Mouse (Mus musculus) lung, postnatal 0 days (tissue): ENCODE results near the gene Tbx3. TPM values are rescaled to one million over a fixed set of nuclear protein-coding genes. Genes with fewer than 3 reads are reported as not detected.

Source experiments
- ATAC-seq: fragments of 200-750 bp; cut with Nextera tagmentation; 2 replicates; pipeline ENCODE4 v1.8.0; 2017; ENCODE audit warnings: moderate library complexity
- DNase-seq: peaks from one replicate; pipeline ENCODE4 v3.0.0-alpha.2; 2016; ENCODE audit warnings: low spot score
- H3K27ac ChIP-seq: fragments of 300-500 bp; sonication (generic); 2 replicates; pipeline ENCODE4 v1.5.1; 2014; ENCODE audit warnings: antibody characterized with exemption, mild to moderate bottlenecking, low read length, mixed read lengths
- H3K27me3 ChIP-seq: fragments of 300-500 bp; sonication (generic); replicated peaks from 2 replicates; pipeline ENCODE4 v1.6.1; 2014; ENCODE audit warnings: low read length, mixed read lengths; ENCODE audit not compliant: insufficient read depth
- H3K36me3 ChIP-seq: fragments of 300-500 bp; sonication (generic); 2 replicates; pipeline ENCODE4 v1.6.1; 2014; ENCODE audit warnings: low read length, mixed read lengths; ENCODE audit not compliant: insufficient read depth
- H3K4me1 ChIP-seq: fragments of 300-500 bp; sonication (generic); 2 replicates; pipeline ENCODE4 v1.6.1; 2014; ENCODE audit warnings: antibody characterized with exemption, low read depth, low read length, mixed read lengths; ENCODE audit not compliant: insufficient read depth
- H3K4me2 ChIP-seq: fragments of 300-500 bp; sonication (generic); replicated peaks from 2 replicates; pipeline ENCODE4 v1.6.1; 2014; ENCODE audit warnings: low read depth, mild to moderate bottlenecking, low read length, moderate library complexity, mixed read lengths
- H3K4me3 ChIP-seq: fragments of 300-500 bp; sonication (generic); 2 replicates; pipeline ENCODE4 v1.5.1; 2014; ENCODE audit warnings: low read depth, low read length
- H3K9ac ChIP-seq: fragments of 300-500 bp; sonication (generic); replicated peaks from 2 replicates; pipeline ENCODE4 v1.6.1; 2014; ENCODE audit warnings: low read depth, mild to moderate bottlenecking
- H3K9me3 ChIP-seq: fragments of 300-500 bp; sonication (generic); 2 replicates; pipeline ENCODE4 v1.6.1; 2016; ENCODE audit warnings: low read length, mixed read lengths
- CTCF ChIP-seq: IDR thresholded peaks from 2 replicates; pipeline ENCODE4 v1.5.1; 2016; ENCODE audit warnings: antibody characterized with exemption, mild to moderate bottlenecking
- EP300 ChIP-seq: IDR thresholded peaks from 2 replicates; pipeline ENCODE4 v1.6.1; 2016; ENCODE audit warnings: antibody characterized with exemption, mild to moderate bottlenecking, control low read depth
- WGBS: fragments of 180-500 bp; shearing (Covaris S2); extraction: QIAGEN DNeasy Blood & Tissue Kit; methylation state at CpG from one replicate; pipeline ENCODE4 v1.1.7; 2014; 5-methylcytosine and 5-hydroxymethylcytosine counted together
- polyA plus RNA-seq: library from polyadenylated mRNA; unstranded; fragments of >200 nt; fragmentation: Nextera tagmentation; extraction: Ambion mirVana; gene quantifications from 2 replicates; pipeline ENCODE4 v1.2.1, GENCODE M21; 2015

The Tbx3 gene
- polyA plus RNA-seq, 1 experiment from 2014 or later: 44.7 TPM

GRCm38 (mm10) chr5:119679614-119680328 is 9.3 kb downstream of the Tbx3 start:
- DNase-seq: no peak
- Histone ChIP-seq H3K9ac (peak overlapping the region; percentile 34), H3K4me1 (no peaks in the 10 kb centered on the region), H3K4me2 (peak overlapping the region; percentile 64), H3K27me3 (peaks cover 12% of the 10 kb centered on the region), H3K9me3 (no peaks in the 10 kb centered on the region), H3K27ac (peak overlapping the region; percentile 51; the same call in 1 of the 2 replicates), H3K36me3 (peaks cover 22% of the 10 kb centered on the region; the same call in 1 of the 2 replicates), H3K4me3 (peak overlapping the region; percentile 37)
- no peak for TF ChIP-seq CTCF
- no peak for TF ChIP-seq EP300
- no peak for ATAC-seq
- WGBS: 33% methylated on average over 10 of the region's 10 CpGs

- DNase-seq: peak; percentile 29
- peak overlapping the region; percentile 34 for H3K9ac ChIP-seq
- peaks cover 12% of the 10 kb centered on the region for H3K27me3 ChIP-seq
- TF ChIP-seq CTCF (peak; percentile 7), EP300 (no peak)
- peak overlapping the region; percentile 64 for H3K4me2 ChIP-seq
- H3K9me3 ChIP-seq: no peaks in the 10 kb centered on the region
- 16% methylated on average over 52 of the region's 62 CpGs for WGBS
- H3K4me3 ChIP-seq: peak overlapping the region; percentile 37
- peak overlapping the region; percentile 51 for H3K27ac ChIP-seq
- peak; percentile 40 for ATAC-seq
- H3K4me1 ChIP-seq: no peaks in the 10 kb centered on the region
- H3K36me3 ChIP-seq: peaks cover 22% of the 10 kb centered on the region; the same call in 1 of the 2 replicates
These were observed 10.0 kb downstream of the Tbx3 start for GRCm38 (mm10) chr5:119680329-119681010.

- H3K27me3 ChIP-seq: peaks cover 12% of the 10 kb centered on the region
- 16% methylated on average over 8 of the region's 8 CpGs for WGBS
- peak overlapping the region; percentile 64 for H3K4me2 ChIP-seq
- H3K4me3 ChIP-seq: peak overlapping the region; percentile 37
- peak overlapping the region; percentile 34 for H3K9ac ChIP-seq
- peaks cover 20% of the 10 kb centered on the region; the same call in 1 of the 2 replicates for H3K36me3 ChIP-seq
- TF ChIP-seq EP300 (no peak), CTCF (no peak)
- peak overlapping the region; percentile 32; the same call in 1 of the 2 replicates for H3K27ac ChIP-seq
- DNase-seq (peak; percentile 31), ATAC-seq (peak; percentile 5; the same call in 1 of the 2 replicates)
- H3K4me1 ChIP-seq: no peaks in the 10 kb centered on the region
- no peaks in the 10 kb centered on the region for H3K9me3 ChIP-seq
These were observed 10.8 kb downstream of the Tbx3 start for GRCm38 (mm10) chr5:119681011-119681832.

GRCm38 (mm10) chr5:119681833-119682210 is 11.4 kb downstream of the Tbx3 start:
- Histone ChIP-seq H3K36me3 (peaks cover 15% of the 10 kb centered on the region; the same call in 1 of the 2 replicates), H3K4me1 (no peaks in the 10 kb centered on the region), H3K9ac (no peak overlapping the region), H3K9me3 (no peaks in the 10 kb centered on the region), H3K27ac (0 out of 2 replicates have a peak overlapping the region, but pooled peaks have one; percentile 3), H3K4me3 (peak overlapping the region; percentile 37; the same call in 1 of the 2 replicates), H3K4me2 (peak overlapping the region; percentile 64), H3K27me3 (peaks cover 12% of the 10 kb centered on the region)
- no peak for TF ChIP-seq EP300
- TF ChIP-seq CTCF: no peak
- peak; percentile 23 for DNase-seq
- no peak for ATAC-seq
- WGBS: 28% methylated on average over 4 of the region's 4 CpGs

GRCm38 (mm10) chr5:119682646-119683515 is 12.4 kb downstream of the Tbx3 start:
- WGBS: 11% methylated on average over 40 of the region's 40 CpGs
- Histone ChIP-seq H3K9me3 (no peaks in the 10 kb centered on the region), H3K4me1 (no peaks in the 10 kb centered on the region; the same call in 1 of the 2 replicates), H3K4me2 (peak overlapping the region; percentile 64), H3K9ac (no peak overlapping the region; the same call in 1 of the 2 replicates), H3K4me3 (peak overlapping the region; percentile 12), H3K27me3 (peaks cover 17% of the 10 kb centered on the region), H3K27ac (peak overlapping the region; percentile 48), H3K36me3 (peaks cover 11% of the 10 kb centered on the region; the same call in 1 of the 2 replicates)
- ATAC-seq: peak; percentile 9; the same call in 1 of the 2 replicates
- DNase-seq: peak; percentile 36
- TF ChIP-seq CTCF: no peak
- TF ChIP-seq EP300: no peak
